Mouse (Mus musculus) CD4-positive, CD25-positive, alpha-beta regulatory T cell, adult 2 months (primary cell): ENCODE data around the gene Elfn2.

Experiments used
- DNase-seq: peaks from one replicate; pipeline ENCODE4 v3.0.0-alpha.2; 2012; ENCODE audit warnings: low read depth, low spot score

Elfn2 gene

GRCm38 (mm10) chr15:78681781-78682180 lies 36.8 kb downstream of the Elfn2 start:
- DNase-seq: no peak

DNA sequence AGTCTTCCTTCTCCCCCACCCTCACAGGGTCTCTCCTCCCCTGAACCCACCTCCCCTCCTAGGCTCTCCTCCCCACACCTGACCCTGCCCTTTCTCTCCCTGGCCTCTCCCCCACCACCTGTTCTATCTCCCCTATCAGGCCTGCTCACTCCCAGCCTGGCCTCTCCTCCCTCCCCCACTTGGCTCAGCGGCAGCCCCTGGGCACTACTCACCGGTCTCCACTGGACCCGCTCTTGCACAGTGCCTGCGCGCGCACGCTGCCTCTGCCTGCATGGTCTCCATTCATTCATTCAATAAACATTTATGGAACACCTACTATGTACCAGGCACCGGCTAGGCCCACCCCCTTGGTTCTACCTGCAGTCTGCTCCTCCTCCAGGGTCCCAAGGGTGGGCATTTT lies 37.3 kb downstream of the Elfn2 start:
- no peak for DNase-seq

DNA sequence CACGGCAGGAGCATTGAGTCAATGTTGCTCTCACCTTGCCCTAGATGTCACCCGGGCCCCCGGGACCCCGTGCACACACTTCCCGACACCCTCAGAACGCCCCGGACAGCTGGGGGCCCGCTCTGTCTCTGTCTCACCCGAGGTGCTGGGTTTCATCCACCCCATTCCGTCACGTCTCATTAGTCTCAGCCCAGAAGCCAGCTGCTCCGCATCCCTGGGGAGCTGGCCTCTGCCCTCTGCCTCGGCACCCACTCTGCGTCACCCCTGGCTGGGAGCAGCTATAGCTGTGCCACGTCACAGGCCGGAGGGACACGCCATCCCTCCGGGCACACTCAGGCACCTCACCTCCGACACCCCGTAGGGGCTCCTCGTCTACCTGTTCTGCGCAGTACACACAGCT lies 38.3 kb downstream of the Elfn2 start:
- no peak for DNase-seq

DNA sequence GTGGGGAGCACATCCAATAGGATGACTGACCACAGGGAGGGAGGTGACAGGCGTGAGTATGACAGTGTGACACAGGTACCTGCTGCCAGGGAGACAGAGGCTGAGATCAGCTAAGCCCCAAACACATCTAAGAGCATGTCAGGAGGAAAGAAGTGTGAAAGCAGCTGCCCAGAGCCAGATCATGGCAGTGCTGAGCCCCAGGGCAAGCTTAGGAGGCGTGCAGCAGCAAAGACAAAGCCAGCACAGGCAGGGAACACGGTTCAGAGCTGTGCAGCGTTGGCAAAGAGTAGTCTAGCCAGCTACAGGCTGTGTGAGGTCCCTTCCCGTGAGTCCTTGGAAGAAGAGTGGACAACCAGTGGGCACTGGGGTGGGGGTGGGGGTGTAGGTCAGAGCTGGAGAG lies 40.9 kb downstream of the Elfn2 start:
- DNase-seq: no peak

DNA sequence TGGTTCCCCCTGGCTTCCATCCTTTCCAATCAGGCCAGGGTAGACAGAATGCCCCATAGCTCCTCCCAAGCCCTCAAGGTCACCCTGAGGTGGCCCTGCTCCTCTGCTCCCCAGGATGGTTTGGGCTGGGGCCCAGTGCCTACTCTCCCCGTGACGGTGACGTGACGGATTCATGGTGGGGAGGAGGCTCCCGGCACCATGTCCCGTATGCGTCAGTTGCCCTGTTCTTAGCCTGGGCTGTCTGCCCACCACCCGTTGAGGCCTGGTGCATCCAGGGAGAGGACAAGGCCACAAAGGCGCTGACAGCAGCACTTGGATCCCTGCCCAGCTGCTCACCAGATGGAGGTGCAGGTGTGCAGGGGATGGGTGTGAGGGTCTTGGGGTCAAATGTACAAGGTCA lies 41.6 kb downstream of the Elfn2 start:
- no peak for DNase-seq

- no peak for DNase-seq
Measured at GRCm38 (mm10) chr15:78674912-78675412, 43.6 kb downstream of the Elfn2 start.

DNA sequence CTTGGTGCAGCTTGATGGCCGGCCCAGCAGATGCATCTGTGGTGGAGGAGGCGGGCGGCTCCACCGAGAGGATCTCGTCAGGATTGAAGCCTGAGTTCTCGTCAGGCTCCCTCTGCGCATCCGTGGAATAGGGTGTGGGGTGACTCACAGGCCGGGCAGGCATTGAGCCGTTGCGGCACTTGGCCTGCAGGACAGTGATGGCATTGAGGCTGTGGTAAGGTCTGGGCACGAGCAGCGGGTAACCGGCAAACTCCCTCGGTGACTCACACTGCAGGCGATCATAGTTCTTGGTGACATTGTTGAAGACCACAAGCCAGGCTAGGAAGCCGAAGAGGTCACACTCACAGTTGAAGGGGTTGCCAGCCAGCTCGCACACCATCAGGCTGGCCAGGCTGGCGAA lies 45.1 kb downstream of the Elfn2 start:
- DNase-seq: no peak

- no peak for DNase-seq
Measured at GRCm38 (mm10) chr15:78670341-78670740, 48.2 kb downstream of the Elfn2 start.

DNA sequence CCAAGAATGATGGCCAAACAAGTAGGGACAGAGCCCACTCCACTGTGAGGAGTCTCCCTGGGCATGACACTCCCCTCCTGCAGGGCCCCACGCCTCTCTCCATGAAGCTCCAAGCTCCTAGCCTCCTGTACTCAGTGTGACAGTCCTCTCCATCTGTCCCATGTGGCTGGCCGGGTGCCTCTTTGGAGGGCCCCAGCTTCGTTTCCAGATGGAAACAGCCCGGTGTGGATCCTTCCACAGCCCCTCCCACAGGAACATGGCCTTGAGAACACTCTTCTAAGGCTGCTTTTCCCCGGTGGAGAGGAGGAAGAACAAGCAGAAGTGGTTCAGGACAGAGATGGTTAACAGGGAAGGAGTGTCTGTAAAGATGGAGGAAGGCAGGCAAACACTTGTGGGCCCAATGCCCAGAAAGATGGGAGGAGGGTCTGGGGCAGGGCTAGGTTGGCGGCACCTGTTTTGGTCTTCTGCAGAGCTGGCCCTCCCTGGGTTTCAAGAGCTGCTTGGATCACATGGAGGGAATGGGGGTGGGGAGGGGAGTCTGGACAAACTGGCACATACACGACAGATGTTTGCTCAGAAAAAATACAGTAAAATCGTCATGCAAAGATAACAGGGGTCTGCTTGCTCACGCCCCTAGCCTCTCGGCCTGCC lies 49.2 kb downstream of the Elfn2 start:
- DNase-seq: no peak

DNA sequence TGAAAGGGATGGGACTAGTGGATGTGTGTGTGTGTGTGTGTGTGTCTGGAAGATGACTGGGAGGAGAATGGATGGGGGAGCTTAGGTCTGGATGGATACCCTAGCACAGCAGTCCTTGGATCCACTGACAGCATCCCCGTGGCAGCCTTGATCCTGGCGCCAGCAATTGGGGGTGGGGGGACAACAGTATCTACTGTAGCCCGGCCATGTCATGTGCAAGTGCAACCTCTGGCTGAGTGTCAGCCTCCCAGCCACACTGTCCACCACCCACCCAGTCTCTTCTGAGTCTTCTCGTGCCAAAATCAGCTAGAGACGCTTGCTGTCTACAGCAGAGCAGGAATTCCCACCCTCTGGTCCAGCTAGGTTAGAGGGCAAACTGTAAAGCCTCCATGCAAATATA lies 54.3 kb downstream of the Elfn2 start:
- DNase-seq: no peak

GRCm38 (mm10) chr15:78651169-78651568 lies 67.4 kb downstream of the Elfn2 start:
- DNase-seq: no peak

DNA sequence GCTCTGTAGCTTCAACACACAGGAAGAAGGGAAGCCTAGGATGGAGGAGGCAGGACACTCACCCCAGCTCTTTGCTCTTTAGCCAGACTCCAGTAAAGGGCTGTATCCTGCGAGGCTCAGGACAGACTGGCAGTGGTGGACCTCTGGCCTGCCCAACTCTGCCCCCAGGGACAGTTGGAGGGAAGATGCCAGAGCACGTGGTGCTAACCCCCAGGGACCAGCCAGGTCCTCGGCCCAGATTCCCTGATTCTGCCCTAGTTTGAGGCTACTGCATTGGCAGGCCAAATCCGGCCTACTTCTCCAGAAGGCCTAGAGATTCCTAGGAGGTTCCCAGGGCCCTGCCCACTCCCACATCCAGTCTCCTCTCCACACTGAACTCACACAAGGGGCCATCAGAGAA lies 70.8 kb downstream of the Elfn2 start:
- DNase-seq: no peak

DNA sequence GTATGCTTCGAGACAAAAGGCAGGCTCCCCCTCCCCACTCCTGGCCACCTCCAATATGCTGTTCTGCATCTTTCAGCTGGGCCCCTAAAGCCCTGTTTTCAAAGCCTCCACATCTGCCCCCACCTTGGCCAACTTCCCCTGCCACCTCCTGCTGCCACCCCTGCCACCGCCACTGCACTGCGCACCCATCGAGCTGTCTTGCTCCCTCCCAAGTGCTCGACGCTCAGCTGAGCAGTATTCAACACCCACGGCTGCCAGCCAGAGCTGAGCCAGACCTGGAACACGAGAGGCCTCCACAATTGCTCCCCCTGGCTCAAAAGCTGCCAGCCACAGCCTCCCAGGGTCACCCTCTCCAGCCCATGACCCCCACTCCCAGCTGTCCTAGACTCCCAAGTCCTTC lies 74.0 kb downstream of the Elfn2 start:
- DNase-seq: no peak

- DNase-seq: no peak
Measured at GRCm38 (mm10) chr15:78643633-78644032, 74.9 kb downstream of the Elfn2 start.

GRCm38 (mm10) chr15:78635231-78635630 lies 83.3 kb downstream of the Elfn2 start:
- no peak for DNase-seq

DNA sequence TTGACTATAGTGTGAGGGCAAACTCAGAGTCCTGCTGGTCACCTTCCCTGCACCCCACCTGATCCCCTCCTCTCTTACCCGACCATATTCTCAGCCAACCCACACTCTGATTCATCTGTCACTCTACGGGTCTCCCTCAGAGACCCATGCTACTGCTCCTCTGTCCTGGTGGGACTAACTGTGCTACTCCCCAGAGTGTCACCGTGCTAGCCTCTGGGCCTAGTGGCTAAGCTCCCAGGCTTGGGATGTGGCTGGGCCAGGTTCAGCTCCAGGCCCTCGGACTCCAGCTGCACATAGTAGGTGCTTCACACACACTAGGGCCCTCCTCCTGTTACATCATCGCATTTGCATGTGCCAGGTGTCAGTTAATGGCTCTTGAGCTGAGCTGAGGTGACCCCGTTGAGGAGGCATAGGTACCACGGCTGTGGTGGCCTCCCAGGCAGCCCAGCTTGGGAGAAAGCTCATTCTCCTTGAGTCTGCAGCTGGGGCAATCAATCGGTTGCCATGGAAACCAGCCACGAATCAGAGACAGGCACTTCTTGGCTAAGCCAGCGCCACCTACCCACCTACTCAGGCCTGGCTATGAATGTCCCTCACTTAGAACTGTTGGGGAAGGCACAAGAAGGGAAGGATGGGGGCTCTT lies 84.4 kb downstream of the Elfn2 start:
- peak; percentile 33 for DNase-seq

DNA sequence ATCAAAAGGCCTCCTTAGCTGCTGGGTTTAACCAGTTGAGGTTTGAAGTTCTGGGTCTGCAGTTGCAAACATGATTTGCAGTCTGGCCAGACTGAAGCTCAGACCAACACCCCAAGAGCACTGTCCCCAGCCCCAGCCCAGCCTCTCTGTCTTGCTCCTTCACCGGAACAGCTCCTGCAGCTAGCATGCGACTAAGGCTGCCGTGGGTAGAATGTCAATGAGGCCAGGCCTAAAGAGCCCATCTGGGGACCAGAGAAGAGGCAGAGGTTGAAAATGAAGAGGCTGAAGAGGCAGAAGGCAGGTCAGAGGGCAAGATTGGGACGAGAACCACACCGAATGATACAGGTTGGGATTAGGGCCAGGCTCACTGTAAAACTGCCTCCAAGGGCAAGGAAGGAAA lies 85.2 kb downstream of the Elfn2 start:
- no peak for DNase-seq

- no peak for DNase-seq
Measured at GRCm38 (mm10) chr15:78632387-78632786, 86.2 kb downstream of the Elfn2 start.

GRCm38 (mm10) chr15:78626285-78626684 lies 92.3 kb downstream of the Elfn2 start:
- DNase-seq: no peak

GRCm38 (mm10) chr15:78624961-78625360 lies 93.6 kb downstream of the Elfn2 start:
- DNase-seq: no peak

GRCm38 (mm10) chr15:78624431-78624950 lies 94.1 kb downstream of the Elfn2 start:
- DNase-seq: no peak

GRCm38 (mm10) chr15:78623426-78623825 lies 95.1 kb downstream of the Elfn2 start:
- DNase-seq: peak; percentile 85
